In genomic region chr17:74527729-74528607, GRCm38 (mm10) we compare ENCODE assay signal across 7 mouse cellular contexts. TPM values are rescaled to one million over a fixed set of nuclear protein-coding genes. Genes with fewer than 3 reads are reported as not detected.
DNase-seq lines count a peak whose midpoint lies in the region; ATAC-seq lines count a peak whose summit lies in the region.

Gene Birc6 (plus strand): TSS chr17:74528295.

- no peaks in the 10 kb centered on the region for H3K36me3 ChIP-seq in intestine, embryonic 15.5 days
- peaks cover 3% of the 10 kb centered on the region; the same call in 1 of the 2 replicates for H3K36me3 ChIP-seq in midbrain, embryonic 10.5 days

- DNase-seq in adrenal gland, adult 2 months = peak; percentile 100
- DNase-seq in embryo, embryonic 11.5 days (ENCODE audit: low read depth, low spot score) = peak; percentile 98
- DNase-seq in gastrocnemius, postnatal 36 days = peak; percentile 100
- DNase-seq in left cerebral cortex, postnatal 25 days (ENCODE audit: low spot score in 2 of 2) = peak; percentile 100
- DNase-seq in midbrain, embryonic 10.5 days (ENCODE audit: low spot score) = peak; percentile 100
- DNase-seq in right cerebral cortex, postnatal 4 days = peak; percentile 99

- H3K9ac ChIP-seq in intestine, embryonic 15.5 days = peak within 1 kb of the TSS; percentile 99

- intact Hi-C loops in gastrocnemius, postnatal 36 days (cut with DNase I) = loop anchor here (2.0 to 5.0 kb wide), 2 partner anchors 15 to 36 kb away; no protein-coding TSS in a partner anchor
- intact Hi-C loops in left cerebral cortex, postnatal 25 days (cut with DNase I) = loop anchor here (1.0 kb wide), 1 partner anchor 39 kb away; the partner anchor contains the start of gene Yipf4

- ATAC-seq in intestine, embryonic 15.5 days = peak; percentile 98

- under 1% methylated on average over 63 of the region's 71 CpGs for WGBS in intestine, embryonic 15.5 days
- under 1% methylated on average over 71 of the region's 71 CpGs for WGBS in midbrain, embryonic 10.5 days

- H3K27ac ChIP-seq in intestine, embryonic 15.5 days = peak within 1 kb of the TSS; percentile 100
- H3K27ac ChIP-seq in midbrain, embryonic 10.5 days (replicated peaks) = peak within 1 kb of the TSS; percentile 98

- H3K4me2 ChIP-seq in intestine, embryonic 15.5 days (replicated peaks) = peak within 1 kb of the TSS; percentile 77

- H3K27me3 ChIP-seq in intestine, embryonic 15.5 days (replicated peaks) = no peaks in the 10 kb centered on the region
- no peaks in the 10 kb centered on the region for H3K27me3 ChIP-seq in midbrain, embryonic 10.5 days (ENCODE audit: low read depth, poor library complexity, severe bottlenecking)

- peak within 1 kb of the TSS; percentile 95 for H3K4me3 ChIP-seq in intestine, embryonic 15.5 days (replicated peaks)
- peak within 1 kb of the TSS; percentile 81 for H3K4me3 ChIP-seq in midbrain, embryonic 10.5 days

- H3K9me3 ChIP-seq in intestine, embryonic 15.5 days = no peaks in the 10 kb centered on the region
- no peaks in the 10 kb centered on the region for H3K9me3 ChIP-seq in midbrain, embryonic 10.5 days (replicated peaks)

- 0 out of 2 replicates have a peak, but pooled peaks cover 5% of the 10 kb centered on the region for H3K4me1 ChIP-seq in intestine, embryonic 15.5 days (replicated peaks)
- peaks cover 25% of the 10 kb centered on the region for H3K4me1 ChIP-seq in midbrain, embryonic 10.5 days

RNA-seq across cellular contexts. Expression of gene Birc6, which starts in this region (rescaled TPM):
- total RNA-seq in adrenal gland, adult 2 months (2021) = 100 to 1,000 TPM in 1 of 2 experiments, 10 to 100 TPM in 1; 95.6 to 116 TPM
- 41.8 and 46.6 TPM in 2 replicates for polyA plus RNA-seq in adrenal gland, adult 2 months (2012; rRNA removed)
- 10 to 100 TPM; 50.1 to 60.1 TPM for total RNA-seq in gastrocnemius, postnatal 36 days (2021)
- polyA plus RNA-seq in intestine, embryonic 15.5 days (2015; fragmentation: Nextera tagmentation; extraction: Ambion mirVana) = 68.7 and 83.2 TPM in 2 replicates
- total RNA-seq in left cerebral cortex, postnatal 25 days (2021) = 100 to 1,000 TPM; 138 to 140 TPM
- 76.0 and 83.3 TPM in 2 replicates for polyA plus RNA-seq in midbrain, embryonic 10.5 days (2016; fragmentation: Nextera tagmentation; extraction: Ambion mirVana)

Comparison
In these comparisons a context has a peak if more than half of its experiments do, and no peak if none do; other contexts are left out.
1. Peak in every context shown above with its lines: DNase-seq, ATAC-seq, H3K4me3 ChIP-seq and H3K27ac ChIP-seq.